Mouse (Mus musculus): ENCODE results near the gene Yy1.

The Yy1 gene

GRCm38 (mm10) chr12:108780108-108780877 lies 12.5 kb upstream of the Yy1 start:
- DNase-seq, result no peak

GRCm38 (mm10) chr12:108785161-108785560 lies 7.6 kb upstream of the Yy1 start:
- DNase-seq, result no peak

GRCm38 (mm10) chr12:108787329-108787728 lies 5.4 kb upstream of the Yy1 start:
- DNase-seq, result no peak

GRCm38 (mm10) chr12:108792152-108792545 lies 624 bp upstream of the Yy1 start:
- peak; percentile 84 for DNase-seq

- peak; percentile 47 for DNase-seq
Measured at GRCm38 (mm10) chr12:108793453-108793941, 724 bp downstream of the Yy1 start.

- DNase-seq, result peak; percentile 83
Measured at GRCm38 (mm10) chr12:108794078-108794711, 1.4 kb downstream of the Yy1 start.

- no peak for DNase-seq
Measured at GRCm38 (mm10) chr12:108794979-108795537, 2.3 kb downstream of the Yy1 start.

- no peak for DNase-seq
Measured at GRCm38 (mm10) chr12:108801613-108802012, 8.8 kb downstream of the Yy1 start.

GRCm38 (mm10) chr12:108804388-108804787 lies 11.6 kb downstream of the Yy1 start:
- DNase-seq, result no peak

- no peak for DNase-seq
Measured at GRCm38 (mm10) chr12:108808465-108808864, 15.7 kb downstream of the Yy1 start.

- no peak for DNase-seq
Measured at GRCm38 (mm10) chr12:108809771-108810170, 17.0 kb downstream of the Yy1 start.

GRCm38 (mm10) chr12:108810309-108810708 lies 17.5 kb downstream of the Yy1 start:
- no peak for DNase-seq

GRCm38 (mm10) chr12:108811133-108811532 lies 18.4 kb downstream of the Yy1 start:
- no peak for DNase-seq

GRCm38 (mm10) chr12:108812463-108812862 lies 19.7 kb downstream of the Yy1 start:
- DNase-seq, result no peak

GRCm38 (mm10) chr12:108814470-108814869 lies 21.7 kb downstream of the Yy1 start:
- no peak for DNase-seq

- DNase-seq, result no peak
Measured at GRCm38 (mm10) chr12:108816569-108816968, 23.8 kb downstream of the Yy1 start.

- DNase-seq, result no peak
Measured at GRCm38 (mm10) chr12:108820461-108820860, 27.7 kb downstream of the Yy1 start.

GRCm38 (mm10) chr12:108823036-108823435 lies 30.3 kb downstream of the Yy1 start:
- no peak for DNase-seq

GRCm38 (mm10) chr12:108824225-108824874 lies 31.6 kb downstream of the Yy1 start:
- no peak for DNase-seq

- DNase-seq, result no peak
Measured at GRCm38 (mm10) chr12:108825561-108826224, 32.9 kb downstream of the Yy1 start.

GRCm38 (mm10) chr12:108826282-108826957 lies 33.6 kb downstream of the Yy1 start:
- DNase-seq, result no peak

GRCm38 (mm10) chr12:108826958-108827535 lies 34.3 kb downstream of the Yy1 start:
- no peak for DNase-seq
